Mouse (Mus musculus) MEL (cell line): ENCODE data around the gene Creb3l1.

Source experiments
- CHD1 ChIP-seq: IDR thresholded peaks from 2 replicates; pipeline ENCODE4 v1.6.1; 2012; ENCODE audit warnings: low read depth, mild to moderate bottlenecking, inconsistent platforms, low read length, improper control_type of control experiment
- CTCF ChIP-seq, 3 experiments: IDR thresholded peaks in 2 of 3; conservative IDR thresholded peaks in 1 of 3; 2 replicates each; pipeline ENCODE4 v1.5.1; 2011 to 2012; ENCODE audit warnings: low read length in 3 of 3, low read depth in 2 of 3, mild to moderate bottlenecking in 2 of 3, improper control_type of control experiment in 1 of 3, inconsistent platforms in 1 of 3, mixed read lengths in 1 of 3, moderate library complexity in 1 of 3; ENCODE audit not compliant: control insufficient read depth in 1 of 3, insufficient read depth in 1 of 3, poor library complexity in 1 of 3, severe bottlenecking in 1 of 3
- E2F4 ChIP-seq: IDR thresholded peaks from 2 replicates; pipeline ENCODE4 v1.6.1; 2011; ENCODE audit warnings: low read depth, low read length, improper control_type of control experiment, borderline replicate concordance
- NRF1 ChIP-seq: IDR thresholded peaks from 2 replicates; pipeline ENCODE4 v1.6.1; 2014; ENCODE audit warnings: low read depth, mild to moderate bottlenecking, inconsistent platforms, low read length, improper control_type of control experiment, moderate library complexity; ENCODE audit not compliant: poor library complexity, insufficient read depth, severe bottlenecking
- POLR2AphosphoS2 ChIP-seq: IDR thresholded peaks from 2 replicates; pipeline ENCODE4 v1.6.1; 2011; ENCODE audit warnings: low read length, improper control_type of control experiment
- TCF12 ChIP-seq: IDR thresholded peaks from 2 replicates; pipeline ENCODE4 v1.6.1; 2014; ENCODE audit warnings: low read depth, mild to moderate bottlenecking, inconsistent platforms, low read length, improper control_type of control experiment, moderate library complexity
- USF1 ChIP-seq: IDR thresholded peaks from 2 replicates; pipeline ENCODE4 v1.6.1; 2014; ENCODE audit warnings: low read depth, mild to moderate bottlenecking, inconsistent platforms, low read length, improper control_type of control experiment, moderate library complexity

GRCm38 (mm10) chr2:92056760-92057159 is 32.5 kb upstream of the Creb3l1 start:
- TF ChIP-seq E2F4 (no peak), CHD1 (no peak), CTCF (IDR thresholded peaks at IDR 0.05 in 2 of 3, conservative IDR thresholded peaks at IDR 0.05 in 1 of 3; ENCODE audit: control insufficient read depth in 1 of 3, insufficient read depth in 1 of 3, low read depth in 2 of 3, low read length in 3 of 3, poor library complexity in 1 of 3, severe bottlenecking in 1 of 3) (no peak), USF1 (no peak), TCF12 (no peak), NRF1 (no peak), POLR2AphosphoS2 (no peak)
